Mouse (Mus musculus) cerebellum, adult (tissue): ENCODE data around the gene 9130230L23Rik.
A peak's percentile ranks its signal among the peaks of the same experiment; 100 is the strongest.

ENCODE experiments used
- ATAC-seq: cut with Nextera tagmentation; 2 replicates; pipeline ENCODE4 v1.9.2; 2017; ENCODE audit warnings: mild to moderate bottlenecking, moderate library complexity, mixed read lengths; ENCODE audit not compliant: insufficient number of reproducible peaks, low FRiP score, low TSS enrichment

The 9130230L23Rik gene

DNA sequence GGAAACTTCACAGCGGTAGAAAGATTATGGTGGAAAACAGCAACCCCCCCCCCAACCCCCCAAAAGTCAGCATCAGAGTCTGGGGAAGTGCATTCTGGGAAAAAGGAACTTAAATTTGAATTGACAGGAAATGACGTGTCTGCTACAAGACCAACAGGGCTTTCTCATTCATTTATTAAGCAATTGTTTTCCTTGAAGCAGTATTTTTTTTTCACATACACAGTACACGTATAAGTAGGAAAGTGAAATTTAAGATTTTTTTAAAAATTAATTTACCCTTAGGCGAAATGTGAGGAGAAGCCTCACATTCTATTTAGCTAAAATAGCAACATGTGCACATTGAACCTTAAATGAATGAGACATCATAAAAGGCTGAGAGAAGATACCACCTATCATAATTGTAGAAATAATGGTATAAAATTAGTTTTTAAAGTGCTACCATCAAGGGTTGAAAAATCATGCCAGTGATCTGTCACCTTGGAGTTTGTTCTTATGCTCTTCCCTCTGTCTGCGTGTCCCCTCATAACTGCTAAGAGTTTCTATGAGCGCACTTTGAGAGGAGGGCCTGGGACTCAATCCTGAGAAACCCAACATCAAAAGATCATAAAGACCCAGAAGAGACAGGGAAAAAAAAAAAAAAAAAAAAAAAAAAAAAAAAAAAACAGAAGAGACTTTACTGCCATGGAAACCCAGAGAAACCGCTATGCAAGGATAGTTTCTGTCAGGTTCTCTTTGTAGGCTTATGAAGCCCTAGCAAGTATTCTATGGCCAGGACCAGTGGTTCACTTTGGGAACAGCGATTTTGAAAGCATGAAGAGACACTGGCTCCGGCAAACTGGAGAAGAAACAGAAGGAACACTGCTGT lies 47.7 kb downstream of the 9130230L23Rik start:
- no peak for ATAC-seq

DNA sequence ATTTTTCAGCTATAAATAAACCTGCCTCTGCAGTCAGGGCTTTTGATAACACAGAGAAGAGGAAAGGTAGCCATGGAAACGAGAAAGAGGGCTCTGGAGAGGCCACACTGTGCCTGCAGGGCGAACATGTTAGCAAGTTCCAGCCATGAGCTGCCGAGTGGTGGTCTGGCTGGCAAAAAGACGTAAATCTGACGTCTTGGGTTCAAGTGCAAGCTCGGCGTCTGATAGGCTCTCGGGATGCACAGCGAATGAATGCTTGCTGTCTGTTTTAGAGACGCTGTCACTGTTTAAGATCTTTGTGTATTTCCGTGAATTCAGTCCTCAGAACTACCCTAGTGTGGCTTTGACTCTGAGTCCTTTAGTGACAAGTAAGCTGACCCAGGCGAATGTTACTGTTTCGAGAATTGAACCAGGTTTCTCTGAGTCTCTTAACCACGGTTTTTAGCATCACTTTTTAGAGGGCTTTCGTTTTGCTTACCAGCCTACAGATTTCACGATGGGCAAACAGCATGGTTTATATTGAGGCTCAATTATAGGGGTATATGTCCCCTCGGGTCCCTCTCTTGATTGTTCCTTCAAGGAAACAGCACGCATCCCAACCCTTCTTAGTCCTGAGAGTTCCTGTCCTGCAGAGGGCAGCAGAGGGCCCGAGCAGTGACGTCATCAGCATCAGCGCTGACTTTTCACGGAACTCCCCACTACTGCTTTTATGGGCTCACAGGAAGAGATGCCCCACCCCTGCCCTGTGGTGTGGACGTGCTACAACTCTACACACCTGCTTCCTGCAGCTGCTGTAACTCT lies 48.5 kb downstream of the 9130230L23Rik start:
- no peak for ATAC-seq

DNA sequence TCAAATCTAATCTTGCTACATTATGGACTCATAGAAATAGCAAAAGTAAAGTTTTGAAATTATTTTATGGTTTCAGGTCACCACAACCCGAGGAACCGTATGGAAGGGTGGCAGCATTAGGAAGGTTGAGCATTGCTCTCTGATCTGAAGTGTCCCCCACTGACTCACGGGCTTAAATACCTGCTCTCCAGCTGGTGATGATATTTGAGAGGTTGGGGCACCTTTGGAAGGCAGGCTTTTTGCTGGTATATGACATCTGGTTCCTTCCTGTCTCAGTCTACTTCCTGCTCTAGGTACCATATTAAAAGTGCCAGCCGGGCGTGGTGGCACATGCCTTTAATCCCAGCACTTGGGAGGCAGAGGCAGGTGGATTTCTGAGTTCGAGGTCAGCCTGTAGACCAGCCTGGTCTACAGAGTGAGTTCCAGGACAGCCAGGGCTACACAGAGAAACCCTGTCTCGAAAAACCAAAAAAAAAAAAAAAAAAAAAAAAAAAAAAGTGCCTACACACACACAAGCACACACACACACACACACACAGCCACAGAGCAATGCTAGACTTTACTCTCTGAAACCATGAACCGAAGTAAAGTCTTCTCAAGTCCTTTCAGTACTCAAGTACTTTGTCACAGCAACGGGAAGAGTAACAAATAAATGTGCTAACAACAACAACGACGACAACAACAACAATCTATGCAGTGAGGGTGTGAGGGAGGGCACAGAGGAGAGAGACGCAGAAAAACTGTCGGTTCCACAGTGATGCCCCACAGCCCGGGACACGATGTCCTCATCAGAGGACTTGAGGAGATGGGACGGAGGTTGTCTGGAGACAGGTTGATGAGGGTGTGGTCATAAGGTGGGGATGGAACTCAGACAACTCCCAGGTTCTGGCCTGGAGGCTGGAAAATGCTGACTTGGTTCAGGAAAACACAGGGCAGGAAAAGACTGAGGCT lies 49.7 kb downstream of the 9130230L23Rik start:
- no peak for ATAC-seq

DNA sequence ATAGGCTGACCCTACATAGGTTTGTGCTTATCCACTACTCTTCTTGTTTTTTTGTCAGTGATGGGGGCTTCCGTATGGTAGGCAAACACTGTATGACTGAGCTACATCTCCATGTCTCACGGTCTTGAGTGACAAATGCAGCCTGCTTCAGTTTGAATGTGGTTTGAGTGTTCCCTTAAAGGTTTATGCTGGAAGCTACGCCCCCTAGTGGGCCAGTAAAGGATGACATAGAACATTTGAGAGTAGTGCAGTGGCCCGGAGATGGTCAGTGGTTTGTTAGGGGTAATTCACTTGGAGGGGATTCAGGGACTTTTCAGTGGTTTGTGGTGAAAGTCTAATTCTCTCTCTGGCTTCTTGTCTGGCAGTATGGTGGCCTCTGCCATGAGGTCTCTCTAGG lies 52.6 kb downstream of the 9130230L23Rik start:
- no peak for ATAC-seq

DNA sequence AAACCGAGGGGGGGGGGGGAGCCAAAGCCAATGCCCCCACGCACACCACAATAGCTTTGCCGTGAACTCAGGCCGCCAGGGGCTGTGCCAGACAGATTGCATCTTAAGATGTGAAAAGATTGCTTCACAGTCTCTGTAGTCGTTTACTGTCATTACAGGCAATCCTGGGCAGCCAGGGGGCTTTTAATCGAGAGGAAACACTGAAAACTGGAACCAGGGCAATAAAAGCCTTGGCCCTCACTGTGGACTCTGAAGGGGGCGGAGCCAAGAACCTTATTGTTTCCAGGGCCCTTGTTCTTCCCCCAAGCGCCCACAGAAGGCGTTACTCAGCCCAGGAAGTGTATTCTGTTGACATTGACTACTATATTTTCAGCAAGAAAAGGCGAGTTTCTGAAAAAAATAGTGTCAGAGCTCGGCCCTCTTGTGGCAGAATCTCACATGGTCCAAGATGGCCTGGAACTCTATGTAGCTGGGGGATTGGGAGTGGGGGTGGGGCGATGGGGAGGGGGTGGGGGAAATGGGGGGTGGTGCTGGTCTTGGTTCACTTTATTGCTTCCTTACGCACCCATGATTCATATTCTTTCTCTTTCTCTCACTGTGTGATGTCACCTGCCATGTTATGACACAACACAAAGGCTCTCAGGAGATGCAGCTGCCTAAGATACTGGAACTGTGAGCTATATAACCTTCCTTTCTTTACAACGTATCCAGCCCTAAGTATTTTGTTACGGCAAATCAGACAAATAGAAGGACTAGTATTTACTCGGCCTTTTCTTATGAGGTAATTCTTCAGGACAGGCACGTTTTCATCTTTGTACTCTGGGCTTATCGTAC lies 53.2 kb downstream of the 9130230L23Rik start:
- ATAC-seq: no peak

DNA sequence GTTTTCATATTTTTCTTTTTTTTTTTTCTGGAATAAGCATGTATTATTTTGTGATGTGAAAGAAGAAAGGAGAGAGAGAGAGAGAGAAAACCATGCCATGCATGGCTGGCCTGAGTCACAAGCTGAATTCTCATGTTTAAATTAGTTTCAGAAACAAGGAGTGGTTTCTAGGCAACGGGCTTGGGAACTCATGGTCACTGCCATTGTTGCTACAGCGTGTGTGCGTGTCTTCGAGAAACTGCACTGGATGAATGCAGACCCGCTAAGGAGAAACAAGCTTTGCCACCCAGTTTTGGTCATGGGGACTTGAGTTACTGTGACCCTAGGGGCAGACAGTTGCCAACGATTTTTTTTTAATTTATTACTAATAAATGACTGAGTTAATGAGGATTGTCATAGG lies 53.8 kb downstream of the 9130230L23Rik start:
- no peak for ATAC-seq

DNA sequence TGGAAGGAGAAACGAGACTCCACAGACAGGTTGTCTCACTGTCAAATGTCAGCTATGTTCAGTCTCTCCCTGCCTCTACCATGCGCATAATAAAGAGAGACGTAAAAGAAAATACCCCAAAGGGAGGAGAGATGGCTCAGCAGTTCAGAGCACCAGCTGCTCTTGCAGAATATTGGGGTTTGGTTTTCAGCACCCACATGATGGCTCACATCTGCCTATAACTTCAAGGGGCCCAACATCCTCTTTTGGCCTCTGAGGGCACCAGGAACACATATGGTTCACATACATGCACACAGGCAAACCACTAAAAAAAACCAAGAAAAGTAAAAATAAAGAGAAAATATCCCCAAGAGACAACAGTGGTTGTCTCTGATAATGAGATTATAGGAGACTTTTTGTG lies 54.3 kb downstream of the 9130230L23Rik start:
- ATAC-seq: no peak

DNA sequence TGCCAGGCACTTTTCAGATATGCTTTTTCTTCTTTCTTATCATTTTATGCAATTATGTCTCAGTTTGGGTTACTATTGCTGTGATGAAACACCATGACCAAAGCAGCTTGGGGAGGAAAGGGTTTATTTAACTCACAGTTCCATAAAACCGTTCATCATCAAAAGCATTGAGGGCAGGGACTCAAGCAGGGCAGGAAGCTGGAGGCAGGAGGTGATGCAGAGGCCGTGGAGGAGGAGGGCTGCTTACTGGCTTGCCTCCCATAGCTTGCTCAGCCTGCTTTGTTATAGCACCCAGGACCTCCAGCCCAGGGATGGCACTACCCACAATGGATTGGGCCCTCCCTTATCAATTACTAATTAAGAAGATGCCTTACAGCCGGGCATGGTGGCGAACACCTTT lies 62.9 kb downstream of the 9130230L23Rik start:
- no peak for ATAC-seq

DNA sequence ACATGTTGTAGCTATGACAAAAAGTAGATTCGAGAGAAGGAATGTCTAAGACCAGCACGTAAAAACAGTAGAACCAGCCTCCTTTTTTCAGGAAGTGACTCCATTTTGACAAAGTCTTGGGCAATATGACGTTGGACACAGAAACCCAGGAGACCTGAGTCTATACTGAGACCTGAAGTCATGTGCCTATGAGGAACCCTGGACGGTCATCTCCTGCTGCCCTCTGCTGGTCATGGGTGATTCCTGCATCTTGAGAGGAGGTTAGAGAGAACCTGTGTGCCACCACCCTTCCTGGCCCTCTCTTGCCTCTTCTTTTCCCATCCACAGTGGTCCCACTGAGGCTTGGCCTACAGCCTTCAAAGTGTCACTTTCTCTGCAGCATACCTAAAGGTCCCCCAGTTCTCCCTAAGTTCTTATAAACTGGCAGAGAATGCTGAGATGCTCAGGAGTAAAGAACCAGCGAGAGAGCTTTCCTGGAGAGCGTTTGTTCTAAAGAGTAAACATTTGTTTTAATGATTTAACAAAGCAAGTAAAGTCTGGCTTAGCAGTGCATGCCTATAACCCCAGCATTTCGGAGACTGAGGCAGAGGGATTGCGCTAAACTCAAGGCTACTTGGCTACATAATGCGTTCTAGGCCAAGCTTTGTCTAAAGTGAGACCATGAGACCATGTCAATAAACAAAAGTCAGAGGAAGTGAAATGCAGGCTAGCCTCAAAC lies 65.9 kb downstream of the 9130230L23Rik start:
- peak; percentile 80 for ATAC-seq

DNA sequence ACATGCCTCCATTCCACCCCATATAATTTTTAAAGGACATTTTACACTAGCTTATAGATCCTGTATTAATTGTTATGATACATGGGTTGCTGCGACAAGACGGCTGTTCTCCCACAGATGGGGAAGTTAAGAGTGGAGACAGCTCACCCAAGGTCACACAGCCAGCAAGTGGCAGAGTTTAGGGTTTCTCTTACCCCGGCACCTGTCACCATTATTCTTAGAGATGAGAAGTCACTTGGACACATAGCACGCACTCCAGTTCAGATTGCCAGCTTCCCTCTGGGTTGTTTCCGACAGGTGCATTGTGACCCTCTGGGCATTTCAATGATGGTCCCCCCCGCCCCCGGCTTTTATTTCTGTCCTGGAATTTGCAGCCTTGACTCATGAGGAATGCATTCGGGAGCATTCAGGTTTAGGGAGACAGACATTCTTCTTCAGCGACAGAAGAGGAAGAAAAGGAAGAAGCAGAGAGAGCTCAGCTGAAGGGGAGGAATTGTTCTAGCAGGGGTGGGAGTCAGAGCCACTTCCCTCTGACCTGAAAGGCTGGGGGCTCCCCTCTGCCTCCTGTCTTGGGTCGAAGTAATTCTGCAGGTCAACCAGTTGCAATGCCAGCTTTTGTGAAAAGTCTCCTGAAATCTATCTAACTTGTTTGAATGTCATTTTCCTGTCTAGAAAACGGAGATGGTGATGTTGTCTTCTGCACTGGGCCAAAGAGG lies 66.9 kb downstream of the 9130230L23Rik start:
- ATAC-seq: no peak

DNA sequence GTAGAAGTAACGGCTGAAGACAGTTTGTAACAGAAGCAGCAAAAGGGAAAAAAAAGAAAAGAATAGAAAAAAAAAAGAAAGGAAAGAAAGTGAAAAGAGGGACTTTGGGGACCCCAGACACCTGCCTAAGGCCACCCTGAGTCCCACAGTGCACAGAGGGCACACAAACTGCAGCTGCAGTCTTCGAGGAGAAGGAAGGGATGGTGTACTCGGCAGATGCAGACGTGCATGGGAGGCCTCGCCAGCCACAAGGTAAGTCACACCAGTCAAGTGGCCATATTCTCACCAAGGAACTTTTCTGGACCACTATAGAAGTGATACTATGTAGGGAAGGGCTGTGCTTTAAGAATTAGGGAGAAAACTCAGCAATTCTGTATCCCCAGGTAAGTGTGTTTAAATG lies 69.3 kb downstream of the 9130230L23Rik start, which contains the start of gene Chrna9:
Chrna9 (plus strand) TSS at position 139 of the 400 bp plus-strand sequence.
- no peak for ATAC-seq

DNA sequence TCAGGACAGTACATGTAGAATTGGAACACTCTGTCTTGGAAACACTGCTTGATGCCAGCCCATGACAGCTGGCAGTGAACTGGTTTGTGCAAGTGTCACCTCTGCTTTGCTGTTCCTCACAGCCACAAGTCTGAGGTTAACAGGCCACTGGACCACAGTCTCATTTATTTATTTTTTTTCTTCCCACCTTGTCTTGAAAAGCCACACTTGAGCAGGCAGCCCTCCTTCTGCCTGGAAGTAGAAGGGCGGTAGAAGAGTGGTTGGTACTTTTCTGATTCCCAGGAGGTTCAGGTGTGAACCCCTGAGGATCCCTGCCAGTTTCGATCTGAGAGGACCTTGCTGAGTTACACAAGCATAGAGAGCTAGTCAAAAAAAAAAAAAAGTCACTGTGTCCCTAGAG lies 70.3 kb downstream of the 9130230L23Rik start:
- no peak for ATAC-seq

DNA sequence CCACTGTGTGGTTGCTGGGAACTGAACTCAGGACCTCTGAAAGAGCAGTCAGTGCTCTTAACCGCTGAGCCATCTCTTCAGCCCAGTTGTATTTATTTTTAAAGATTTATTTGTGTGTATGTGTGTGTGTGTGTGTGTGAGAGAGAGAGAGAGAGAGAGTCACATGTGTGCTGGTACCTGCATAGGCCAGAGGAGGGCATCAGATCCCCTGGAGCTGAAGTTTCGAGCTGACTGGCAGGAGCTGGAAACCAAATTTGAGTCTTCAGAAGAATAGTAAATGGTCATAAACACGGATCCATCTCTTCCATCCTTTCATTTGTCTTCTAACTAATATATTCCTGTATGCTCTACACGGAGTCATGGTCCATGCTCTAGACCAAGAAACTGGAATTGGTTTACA lies 70.8 kb downstream of the 9130230L23Rik start:
- ATAC-seq: no peak

DNA sequence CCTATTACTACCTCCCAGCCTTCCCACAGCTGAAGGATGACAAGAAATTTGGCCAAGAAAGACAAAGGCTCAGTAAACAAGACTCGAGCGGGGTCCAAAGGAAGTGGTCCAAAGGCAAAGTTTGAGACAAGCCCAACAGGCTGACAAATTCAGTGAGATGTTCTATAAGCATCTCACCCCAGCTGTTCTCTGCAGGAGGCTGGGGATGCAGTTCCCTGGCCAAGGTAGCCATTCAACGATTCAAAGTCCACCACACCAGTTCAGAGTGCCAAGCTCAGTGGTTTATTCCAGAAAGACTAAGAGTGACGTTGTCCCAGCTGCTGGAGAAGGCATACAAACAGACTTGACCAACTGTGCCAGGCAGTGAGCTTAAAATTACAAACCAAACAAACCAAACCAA lies 73.9 kb downstream of the 9130230L23Rik start:
- ATAC-seq: no peak
